Mouse (Mus musculus): ENCODE measurements around the gene Ric8b. TPM values are rescaled to one million over a fixed set of nuclear protein-coding genes. Genes with fewer than 3 reads are reported as not detected.
A peak's percentile ranks its signal among the peaks of the same experiment; 100 is the strongest.

Gene Ric8b
- polyA plus RNA-seq, 1 experiment from 2014 or later = 22.2 TPM

GRCm38 (mm10) chr10:84960380-84960930 is 43.0 kb downstream of the Ric8b start:
- H3K36me3 ChIP-seq (ENCODE audit: control insufficient read depth, insufficient read depth, low read length) = peaks cover 4% of the 10 kb centered on the region; the same call in 1 of the 2 replicates
- H3K9ac ChIP-seq (replicated peaks; ENCODE audit: low read depth, low read length) = no peak overlapping the region
- 50% methylated on average over 12 of the region's 12 CpGs for WGBS

GRCm38 (mm10) chr10:84963126-84963525 is 45.7 kb downstream of the Ric8b start:
- Histone ChIP-seq H3K4me2 (replicated peaks; ENCODE audit: low read depth, low read length) (no peak overlapping the region), H3K4me3 (ENCODE audit: low read depth, low read length) (no peak overlapping the region), H3K36me3 (ENCODE audit: control insufficient read depth, insufficient read depth, low read length) (peaks cover 4% of the 10 kb centered on the region; the same call in 1 of the 2 replicates), H3K27me3 (ENCODE audit: control insufficient read depth, insufficient read depth, low read length) (no peaks in the 10 kb centered on the region), H3K9me3 (ENCODE audit: control insufficient read depth, low read depth, low read length) (no peaks in the 10 kb centered on the region), H3K27ac (ENCODE audit: low read length) (no peak overlapping the region), H3K9ac (replicated peaks; ENCODE audit: low read depth, low read length) (no peak overlapping the region), H3K4me1 (ENCODE audit: control insufficient read depth, insufficient read depth, low read length) (peaks cover 8% of the 10 kb centered on the region; the same call in 1 of the 2 replicates)
- ATAC-seq (ENCODE audit: insufficient number of reproducible peaks, insufficient read depth, low FRiP score, low read depth) = no peak
- 81% methylated on average over 5 of the region's 5 CpGs for WGBS

More at GRCm38 (mm10) chr10:84960380-84960930, 43.0 kb downstream of the Ric8b start:
- Histone ChIP-seq H3K27ac (ENCODE audit: low read length) (no peak overlapping the region), H3K27me3 (ENCODE audit: control insufficient read depth, insufficient read depth, low read length) (no peaks in the 10 kb centered on the region), H3K4me3 (ENCODE audit: low read depth, low read length) (no peak overlapping the region), H3K9me3 (ENCODE audit: control insufficient read depth, low read depth, low read length) (no peaks in the 10 kb centered on the region), H3K4me1 (ENCODE audit: control insufficient read depth, insufficient read depth, low read length) (no peaks in the 10 kb centered on the region), H3K4me2 (replicated peaks; ENCODE audit: low read depth, low read length) (no peak overlapping the region)
- no peak for ATAC-seq (ENCODE audit: insufficient number of reproducible peaks, insufficient read depth, low FRiP score, low read depth)

DNA sequence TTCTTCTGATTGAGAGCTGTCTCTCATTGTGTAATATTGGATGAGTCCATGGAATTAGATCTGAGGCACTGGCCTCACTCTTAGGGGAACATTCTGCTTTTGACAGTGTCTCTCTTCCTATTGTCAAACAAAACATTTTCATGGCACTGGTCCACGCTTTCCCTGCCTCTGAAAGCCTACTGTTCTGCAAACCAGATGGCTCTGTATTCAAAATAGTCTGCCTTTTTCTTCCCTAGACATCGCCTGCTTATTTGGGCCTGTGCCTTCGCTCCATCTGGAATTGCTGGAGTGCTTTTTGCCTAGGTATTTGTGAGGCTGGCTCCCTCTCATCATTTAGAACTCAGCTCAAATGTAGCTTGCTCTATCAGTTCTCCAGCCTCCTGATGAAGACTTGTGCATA is 46.3 kb downstream of the Ric8b start:
- Histone ChIP-seq H3K4me2 (replicated peaks; ENCODE audit: low read depth, low read length) (no peak overlapping the region), H3K9me3 (ENCODE audit: control insufficient read depth, low read depth, low read length) (no peaks in the 10 kb centered on the region), H3K4me1 (ENCODE audit: control insufficient read depth, insufficient read depth, low read length) (peaks cover 12% of the 10 kb centered on the region; the same call in 1 of the 2 replicates), H3K36me3 (ENCODE audit: control insufficient read depth, insufficient read depth, low read length) (peaks cover 4% of the 10 kb centered on the region; the same call in 1 of the 2 replicates), H3K27me3 (ENCODE audit: control insufficient read depth, insufficient read depth, low read length) (no peaks in the 10 kb centered on the region), H3K4me3 (ENCODE audit: low read depth, low read length) (no peak overlapping the region), H3K9ac (replicated peaks; ENCODE audit: low read depth, low read length) (no peak overlapping the region), H3K27ac (ENCODE audit: low read length) (no peak overlapping the region)
- no peak for ATAC-seq (ENCODE audit: insufficient number of reproducible peaks, insufficient read depth, low FRiP score, low read depth)
- WGBS = 80% methylated on average over 3 of the region's 3 CpGs

- Histone ChIP-seq H3K27ac (ENCODE audit: low read length) (no peak overlapping the region), H3K9ac (replicated peaks; ENCODE audit: low read depth, low read length) (no peak overlapping the region), H3K9me3 (ENCODE audit: control insufficient read depth, low read depth, low read length) (no peaks in the 10 kb centered on the region), H3K4me2 (replicated peaks; ENCODE audit: low read depth, low read length) (no peak overlapping the region), H3K36me3 (ENCODE audit: control insufficient read depth, insufficient read depth, low read length) (peaks cover 12% of the 10 kb centered on the region), H3K4me1 (ENCODE audit: control insufficient read depth, insufficient read depth, low read length) (peaks cover 18% of the 10 kb centered on the region; the same call in 1 of the 2 replicates), H3K4me3 (ENCODE audit: low read depth, low read length) (no peak overlapping the region), H3K27me3 (ENCODE audit: control insufficient read depth, insufficient read depth, low read length) (no peaks in the 10 kb centered on the region)
- ATAC-seq (ENCODE audit: insufficient number of reproducible peaks, insufficient read depth, low FRiP score, low read depth) = no peak
- 97% methylated on average over 2 of the region's 2 CpGs for WGBS
These were observed 49.1 kb downstream of the Ric8b start for GRCm38 (mm10) chr10:84966542-84966941.

- Histone ChIP-seq H3K9ac (replicated peaks; ENCODE audit: low read depth, low read length) (no peak overlapping the region), H3K9me3 (ENCODE audit: control insufficient read depth, low read depth, low read length) (no peaks in the 10 kb centered on the region), H3K4me2 (replicated peaks; ENCODE audit: low read depth, low read length) (no peak overlapping the region), H3K4me1 (ENCODE audit: control insufficient read depth, insufficient read depth, low read length) (peaks cover 18% of the 10 kb centered on the region; the same call in 1 of the 2 replicates), H3K36me3 (ENCODE audit: control insufficient read depth, insufficient read depth, low read length) (peaks cover 13% of the 10 kb centered on the region), H3K27me3 (ENCODE audit: control insufficient read depth, insufficient read depth, low read length) (no peaks in the 10 kb centered on the region), H3K27ac (ENCODE audit: low read length) (peak overlapping the region; percentile 52; the same call in 1 of the 2 replicates), H3K4me3 (ENCODE audit: low read depth, low read length) (no peak overlapping the region)
- ATAC-seq (ENCODE audit: insufficient number of reproducible peaks, insufficient read depth, low FRiP score, low read depth) = peak; percentile 80; the same call in 1 of the 2 replicates
- 14% methylated on average over 6 of the region's 6 CpGs for WGBS
These were observed 50.2 kb downstream of the Ric8b start for GRCm38 (mm10) chr10:84967645-84968044.

- H3K4me3 ChIP-seq (ENCODE audit: low read depth, low read length) = no peak overlapping the region
- H3K4me1 ChIP-seq (ENCODE audit: control insufficient read depth, insufficient read depth, low read length) = peaks cover 18% of the 10 kb centered on the region; the same call in 1 of the 2 replicates
- no peak overlapping the region for H3K9ac ChIP-seq (replicated peaks; ENCODE audit: low read depth, low read length)
- no peak overlapping the region for H3K27ac ChIP-seq (ENCODE audit: low read length)
- no peaks in the 10 kb centered on the region for H3K27me3 ChIP-seq (ENCODE audit: control insufficient read depth, insufficient read depth, low read length)
- H3K4me2 ChIP-seq (replicated peaks; ENCODE audit: low read depth, low read length) = no peak overlapping the region
- no peaks in the 10 kb centered on the region for H3K9me3 ChIP-seq (ENCODE audit: control insufficient read depth, low read depth, low read length)
- 49% methylated on average over 12 of the region's 12 CpGs for WGBS
- ATAC-seq (ENCODE audit: insufficient number of reproducible peaks, insufficient read depth, low FRiP score, low read depth) = no peak
- H3K36me3 ChIP-seq (ENCODE audit: control insufficient read depth, insufficient read depth, low read length) = peaks cover 8% of the 10 kb centered on the region
These were observed 51.7 kb downstream of the Ric8b start for GRCm38 (mm10) chr10:84968852-84969704.

DNA sequence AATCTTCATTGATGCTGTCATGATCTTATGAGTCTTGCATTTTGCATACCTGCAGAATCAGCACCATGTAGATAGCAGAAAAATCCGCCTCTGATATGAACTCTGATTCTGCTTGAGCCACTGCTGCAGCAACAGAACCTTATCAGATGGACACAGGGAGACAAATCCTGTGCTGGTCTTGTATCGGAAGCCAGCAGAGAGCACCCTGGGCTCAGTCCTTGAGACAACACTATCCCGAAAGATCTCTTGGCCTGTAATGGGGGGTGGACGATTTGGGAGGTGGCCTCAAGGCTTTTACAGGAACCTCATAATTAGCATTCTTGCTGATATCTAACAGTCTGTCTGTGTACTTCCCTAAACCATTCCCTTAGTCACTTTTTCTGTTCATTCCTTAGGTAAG is 57.8 kb downstream of the Ric8b start:
- no peaks in the 10 kb centered on the region for H3K27me3 ChIP-seq (ENCODE audit: control insufficient read depth, insufficient read depth, low read length)
- no peak for ATAC-seq (ENCODE audit: insufficient number of reproducible peaks, insufficient read depth, low FRiP score, low read depth)
- H3K4me2 ChIP-seq (replicated peaks; ENCODE audit: low read depth, low read length) = no peak overlapping the region
- peaks cover 21% of the 10 kb centered on the region for H3K36me3 ChIP-seq (ENCODE audit: control insufficient read depth, insufficient read depth, low read length)
- peaks cover 11% of the 10 kb centered on the region for H3K4me1 ChIP-seq (ENCODE audit: control insufficient read depth, insufficient read depth, low read length)
- no peaks in the 10 kb centered on the region for H3K9me3 ChIP-seq (ENCODE audit: control insufficient read depth, low read depth, low read length)
- 78% methylated on average over 4 of the region's 4 CpGs for WGBS
- no peak overlapping the region for H3K4me3 ChIP-seq (ENCODE audit: low read depth, low read length)
- no peak overlapping the region for H3K9ac ChIP-seq (replicated peaks; ENCODE audit: low read depth, low read length)
- no peak overlapping the region for H3K27ac ChIP-seq (ENCODE audit: low read length)

DNA sequence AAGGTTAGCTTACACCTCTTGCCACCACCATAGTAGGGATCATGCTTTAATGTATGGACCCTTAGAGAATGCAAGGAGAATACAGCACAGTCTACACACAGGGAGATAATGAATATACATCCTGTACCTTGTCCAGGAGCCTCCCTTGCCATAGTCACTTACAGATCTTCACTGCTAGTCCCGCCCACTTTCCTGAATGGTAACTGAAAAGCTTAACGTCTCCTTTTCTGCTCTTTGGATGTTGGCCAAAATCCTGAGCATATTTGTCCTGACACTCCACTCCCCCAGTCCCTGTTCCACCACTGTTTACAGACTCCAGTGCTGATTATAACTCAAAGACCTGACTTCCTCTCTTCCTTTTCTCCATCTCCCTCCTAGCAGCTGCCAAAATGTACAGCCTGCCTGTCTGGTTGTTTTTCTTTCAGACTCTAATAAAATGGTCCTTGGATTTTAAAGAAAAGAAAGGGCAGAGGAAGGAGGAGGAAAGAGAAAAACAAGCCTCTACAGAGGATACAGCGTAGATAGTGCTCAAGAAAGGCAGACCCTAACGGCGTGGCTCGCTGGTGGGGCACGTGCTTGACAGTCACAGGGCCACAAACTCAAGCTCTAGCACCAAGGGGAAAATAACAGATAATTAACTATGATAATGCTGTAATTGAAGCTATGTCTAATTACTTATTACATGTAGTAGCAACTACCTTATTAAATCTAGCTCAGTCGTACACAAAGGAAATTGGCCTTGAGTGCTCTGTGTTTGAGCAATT is 59.4 kb downstream of the Ric8b start:
- H3K4me3 ChIP-seq (ENCODE audit: low read depth, low read length) = no peak overlapping the region
- peak overlapping the region; percentile 86 for H3K27ac ChIP-seq (ENCODE audit: low read length)
- H3K9me3 ChIP-seq (ENCODE audit: control insufficient read depth, low read depth, low read length) = no peaks in the 10 kb centered on the region
- H3K9ac ChIP-seq (replicated peaks; ENCODE audit: low read depth, low read length) = no peak overlapping the region
- WGBS = 31% methylated on average over 8 of the region's 8 CpGs
- peak; percentile 37; the same call in 1 of the 2 replicates for ATAC-seq (ENCODE audit: insufficient number of reproducible peaks, insufficient read depth, low FRiP score, low read depth)
- H3K4me1 ChIP-seq (ENCODE audit: control insufficient read depth, insufficient read depth, low read length) = peaks cover 11% of the 10 kb centered on the region
- no peak overlapping the region for H3K4me2 ChIP-seq (replicated peaks; ENCODE audit: low read depth, low read length)
- H3K27me3 ChIP-seq (ENCODE audit: control insufficient read depth, insufficient read depth, low read length) = no peaks in the 10 kb centered on the region
- peaks cover 19% of the 10 kb centered on the region for H3K36me3 ChIP-seq (ENCODE audit: control insufficient read depth, insufficient read depth, low read length)

Measured in stomach, embryonic 14.5 days (tissue).